Mouse (Mus musculus) adipocyte (in vitro differentiated cells): ENCODE measurements at regions not wholly inside any gene's neighbourhood (a gene's known extent, or its start where the extent isn't known, plus 50 kb on each side); places are given as distances from the start of the nearest gene placed in this dataset.
A peak's percentile ranks its signal among the peaks of the same experiment; 100 is the strongest.

Source experiments
- DNase-seq: peaks from one replicate; pipeline ENCODE4 v3.0.0-alpha.2; 2016; ENCODE audit warnings: low spot score

DNA sequence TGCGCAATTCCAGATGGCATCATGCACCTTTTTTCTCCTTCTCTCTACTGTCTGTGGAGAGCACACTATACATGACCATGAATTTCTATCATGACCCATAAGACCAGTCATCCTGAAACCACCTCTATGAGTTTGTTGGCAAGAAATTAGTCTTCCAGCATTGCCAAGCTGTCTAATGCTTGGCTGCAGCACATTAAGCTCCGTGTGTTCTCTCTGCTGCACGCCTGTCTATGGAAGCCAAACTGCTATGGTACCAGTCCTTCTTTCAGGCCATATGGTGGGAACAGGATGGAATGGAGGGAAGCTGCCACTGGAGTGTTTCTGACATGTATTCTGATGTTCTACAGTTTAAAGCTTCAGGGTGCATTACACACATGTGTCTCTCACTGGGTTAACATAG lies 121.0 kb upstream of the Cblb start:
- no peak for DNase-seq

DNA sequence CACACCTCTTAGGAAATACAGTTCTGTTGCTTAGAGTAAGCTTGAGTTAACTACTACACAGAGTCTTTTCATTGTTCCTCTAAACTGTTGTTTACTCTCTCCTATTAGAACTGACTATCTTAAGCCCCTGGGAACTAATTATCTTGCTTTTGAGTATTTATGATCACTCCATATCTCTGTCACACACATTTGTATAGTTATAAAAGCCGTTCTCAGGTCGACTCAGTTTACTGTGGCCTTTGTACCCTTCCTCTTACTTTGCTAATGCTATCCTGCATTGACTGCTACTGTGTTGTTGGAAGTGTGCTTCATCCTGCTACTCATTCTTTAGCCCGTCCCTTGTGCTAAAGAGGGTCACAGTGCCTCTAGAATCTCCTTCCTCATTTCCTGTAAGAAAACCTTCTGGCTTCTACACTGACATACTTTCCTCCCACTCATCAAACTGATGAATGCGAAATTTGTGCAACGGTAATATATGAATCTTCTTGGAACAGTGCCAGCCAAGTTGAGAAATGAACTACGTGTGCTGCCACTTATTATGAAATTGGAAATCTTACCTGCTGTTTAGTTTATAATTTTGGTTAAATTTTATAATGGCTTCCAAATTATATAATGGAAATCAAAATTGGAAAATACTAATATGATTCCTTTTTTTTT lies 119.8 kb upstream of the Cblb start:
- no peak for DNase-seq

DNA sequence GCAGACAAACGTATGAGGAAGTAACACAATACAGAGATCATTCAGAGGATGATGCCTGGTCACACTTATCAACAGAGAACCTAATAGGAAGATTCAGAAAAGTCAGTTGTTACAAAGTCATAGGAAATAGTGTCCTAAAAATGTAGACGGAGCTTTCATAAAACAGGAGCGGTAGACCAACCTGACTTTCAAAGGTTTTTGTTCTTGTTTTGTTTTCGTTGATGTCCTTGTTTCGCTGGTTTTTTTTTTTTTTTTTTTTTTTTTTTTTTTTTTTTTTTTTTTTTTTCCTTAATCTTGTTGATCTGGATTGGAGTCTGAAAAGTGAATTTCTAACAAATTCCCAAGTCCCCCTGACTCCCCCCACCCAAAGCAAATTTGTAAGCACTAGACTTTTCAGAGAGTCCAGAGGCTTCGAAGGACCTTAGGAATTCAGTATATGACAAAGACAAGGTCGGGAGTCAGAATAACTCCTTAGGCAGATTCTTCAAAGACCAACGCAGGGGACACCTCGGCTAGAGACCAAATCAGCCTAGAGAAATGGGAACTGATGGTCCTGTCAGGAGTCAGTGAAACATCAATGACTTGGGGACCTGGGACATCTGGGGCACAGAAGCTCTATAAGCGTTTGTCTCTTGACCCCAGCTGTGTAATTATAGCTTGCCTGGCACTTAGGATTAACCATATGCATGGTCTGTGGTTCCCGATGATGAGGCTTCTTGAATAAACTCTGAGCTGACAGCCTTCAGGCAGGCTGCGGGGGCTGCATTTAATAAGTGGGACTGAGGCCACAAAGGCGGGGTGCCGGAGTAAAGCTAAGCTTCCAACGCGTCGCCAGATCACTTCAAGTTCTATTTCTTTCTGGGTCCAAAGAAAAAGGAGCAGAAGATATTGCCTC lies 115.7 kb upstream of the Cblb start:
- no peak for DNase-seq

DNA sequence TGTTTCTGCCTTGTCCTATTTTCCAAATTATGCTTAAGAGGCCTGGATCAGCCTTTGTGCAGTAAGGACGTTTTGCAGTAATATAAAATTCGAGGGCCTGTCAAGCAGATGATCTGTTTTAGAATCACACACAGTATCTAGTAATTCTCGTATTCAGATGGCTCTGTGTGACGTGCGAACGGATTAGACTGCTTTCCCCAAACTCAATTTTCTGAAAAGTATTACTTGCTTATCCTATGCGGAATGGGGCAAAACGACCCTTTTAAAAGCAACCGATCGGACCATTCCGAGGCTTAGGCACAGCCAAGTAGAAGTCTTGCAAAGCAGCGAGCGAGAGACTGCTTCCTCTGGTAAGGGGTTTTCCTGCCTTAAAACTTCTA lies 115.1 kb upstream of the Cblb start:
- DNase-seq, result no peak

DNA sequence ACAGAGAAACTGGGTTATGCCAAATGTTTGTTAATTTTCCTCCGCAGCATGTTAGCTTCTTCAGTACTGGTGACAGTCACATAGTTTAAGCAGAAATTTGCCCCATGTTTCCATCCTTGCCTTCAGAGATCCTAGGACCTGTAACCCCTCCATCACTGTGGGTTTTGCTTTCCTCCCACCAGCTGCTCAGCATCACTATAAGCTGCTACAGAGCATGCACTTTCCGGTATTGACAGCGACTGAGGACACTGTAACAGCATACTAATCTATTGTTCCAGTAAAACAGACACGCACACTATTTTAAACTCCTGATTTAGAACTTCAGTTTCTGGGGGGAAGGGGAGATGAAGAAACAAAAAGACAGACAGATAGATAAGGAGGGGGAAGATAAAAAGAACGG lies 114.7 kb upstream of the Cblb start:
- DNase-seq, result no peak

DNA sequence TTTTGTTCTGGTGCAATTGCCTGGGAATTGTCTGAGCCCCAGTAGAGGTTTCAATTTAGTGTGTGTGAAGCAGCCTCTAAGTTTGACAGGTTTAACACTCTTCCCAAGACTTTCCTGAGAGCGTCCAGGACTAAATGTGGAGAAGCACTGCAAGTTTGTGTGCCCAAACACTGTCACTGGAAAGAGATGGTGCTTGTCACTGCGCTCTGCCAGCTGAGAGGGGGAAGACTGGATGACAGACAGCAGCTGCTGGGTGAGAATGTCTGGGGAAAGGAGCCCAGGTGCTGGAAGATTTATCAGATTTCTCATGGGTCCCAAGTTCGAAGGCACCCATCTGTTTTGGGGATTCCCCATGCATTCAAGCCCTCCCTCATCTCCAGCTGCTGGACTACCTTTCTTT lies 114.2 kb upstream of the Cblb start:
- DNase-seq, result no peak

DNA sequence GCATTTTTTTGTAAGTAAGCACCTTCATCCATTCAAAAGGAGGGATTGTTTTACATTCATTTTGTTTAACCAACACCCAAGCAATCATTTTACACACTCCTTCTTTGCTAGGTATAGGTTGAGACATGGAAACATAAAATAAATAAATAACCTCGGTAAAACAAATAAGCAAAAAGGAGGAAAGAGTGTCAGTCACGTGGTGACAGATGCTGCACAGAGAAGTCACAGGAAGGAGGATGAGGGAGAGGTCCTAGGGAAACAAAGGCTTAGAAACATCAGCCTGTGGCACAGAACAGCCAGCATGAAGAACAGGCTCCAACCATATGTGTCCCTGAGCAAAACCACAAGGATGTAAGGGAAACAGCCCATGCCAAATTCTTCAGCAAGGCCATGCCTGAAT lies 113.5 kb upstream of the Cblb start:
- DNase-seq, result no peak

DNA sequence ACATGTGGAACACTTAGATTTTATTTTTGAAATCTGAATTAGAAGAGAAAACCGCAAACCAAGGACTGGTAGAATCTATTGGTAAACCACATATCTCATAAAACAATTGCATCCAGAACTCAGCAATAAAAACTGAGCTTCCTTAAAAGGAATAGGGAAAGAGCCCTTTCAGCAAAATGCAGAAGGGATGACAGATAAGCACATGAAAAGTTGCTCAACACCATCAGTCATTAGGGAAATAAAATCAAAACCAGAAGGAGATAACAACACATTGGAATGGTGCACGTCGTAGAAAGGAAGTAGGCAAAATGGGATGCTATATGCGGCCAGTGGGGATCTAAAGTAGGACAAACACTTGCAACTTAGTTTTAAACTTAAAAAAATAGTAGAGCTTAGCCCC lies 110.0 kb upstream of the Cblb start:
- DNase-seq, result no peak

DNA sequence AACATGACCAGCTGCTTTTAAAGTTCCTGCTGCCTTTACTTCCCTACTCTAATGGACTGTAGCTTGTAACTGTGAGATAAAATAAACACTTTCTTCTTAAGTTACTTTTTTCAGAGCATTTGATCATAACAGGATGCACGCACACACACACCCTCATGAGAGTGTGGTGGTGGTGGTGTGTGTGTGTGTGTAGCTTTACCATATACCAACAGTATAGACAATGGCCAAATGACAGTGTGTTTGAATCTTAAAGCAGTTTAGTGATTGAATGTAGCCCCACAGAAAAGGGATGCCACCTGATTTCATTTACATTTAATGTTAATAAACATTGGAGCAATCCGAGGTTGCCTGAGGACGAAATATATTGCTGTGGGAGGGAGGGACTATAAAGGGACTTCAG lies 108.4 kb upstream of the Cblb start:
- no peak for DNase-seq

DNA sequence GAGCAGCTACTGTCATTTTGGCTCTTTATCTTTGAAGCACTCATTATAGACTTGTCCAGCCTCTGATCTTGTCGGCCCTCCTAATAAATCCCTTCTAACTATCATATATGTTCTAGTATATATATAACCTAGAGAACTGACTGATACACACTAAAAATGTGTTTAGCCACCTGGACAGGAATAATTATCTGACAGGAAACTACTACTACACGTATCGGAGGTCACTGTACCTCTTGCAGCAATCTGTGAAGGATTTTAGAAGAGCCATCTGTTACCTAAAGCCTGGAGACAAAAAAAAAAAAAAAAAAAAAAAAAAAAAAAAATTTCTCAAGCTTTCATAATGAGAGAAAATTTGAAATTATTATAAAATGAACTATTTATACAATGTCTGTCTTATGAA lies 105.4 kb upstream of the Cblb start:
- no peak for DNase-seq

DNA sequence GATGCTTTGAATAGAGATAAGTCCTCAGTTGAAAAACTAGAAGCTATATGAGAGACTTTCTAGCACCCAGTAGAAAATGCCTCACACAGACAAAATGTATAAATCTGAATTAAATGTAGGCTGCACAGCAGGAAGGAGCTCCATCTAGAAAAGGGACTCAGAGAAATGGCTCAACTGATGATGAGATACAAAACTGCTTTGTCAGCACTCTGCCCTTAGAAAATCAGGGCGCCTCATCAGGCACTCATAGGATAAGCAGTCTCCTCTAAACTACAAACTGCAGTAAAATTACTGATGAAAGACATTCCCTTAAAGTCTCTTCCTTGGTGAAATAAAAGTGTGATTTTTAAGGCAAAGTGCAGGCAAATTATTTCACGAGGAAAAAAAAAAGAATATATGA lies 97.9 kb upstream of the Cblb start:
- no peak for DNase-seq

DNA sequence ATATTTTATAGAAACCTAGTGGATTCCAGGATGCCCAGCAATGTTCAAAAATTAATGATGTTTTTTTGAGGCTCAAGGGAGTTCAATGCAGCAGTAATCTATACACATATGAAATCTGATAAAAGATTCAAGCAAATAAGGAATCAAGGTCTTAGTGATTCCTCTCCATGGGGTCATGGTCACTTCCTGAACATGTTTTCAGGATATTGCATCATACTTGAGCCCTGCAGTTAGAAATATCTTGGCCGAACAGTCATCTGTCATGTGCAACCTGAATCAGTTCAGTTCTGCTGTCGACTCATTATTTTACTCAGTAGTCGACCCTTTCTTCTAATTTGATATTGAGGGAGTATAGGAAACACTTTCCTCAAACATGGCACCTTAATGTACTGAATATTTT lies 97.1 kb upstream of the Cblb start:
- DNase-seq, result no peak

DNA sequence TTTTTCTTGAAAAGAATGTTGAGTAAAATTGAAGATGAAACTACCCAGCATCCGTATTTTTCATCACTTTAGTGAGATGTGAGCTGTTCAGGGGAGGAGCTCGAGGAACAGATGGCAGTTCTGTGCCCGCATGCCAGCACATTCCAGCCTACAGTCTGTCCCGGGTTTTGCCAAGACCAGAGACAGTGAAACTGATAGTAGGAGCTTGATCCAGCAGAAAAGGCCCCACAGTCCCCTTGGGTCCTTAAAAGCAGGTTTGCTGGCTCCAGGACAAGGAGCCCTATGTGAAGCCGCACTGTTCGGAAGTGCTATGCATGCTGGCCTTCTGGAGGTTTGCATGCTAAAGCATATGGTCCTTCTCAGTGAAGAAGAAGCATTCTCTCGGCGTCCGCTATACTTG lies 93.7 kb upstream of the Cblb start:
- peak; percentile 11 for DNase-seq

DNA sequence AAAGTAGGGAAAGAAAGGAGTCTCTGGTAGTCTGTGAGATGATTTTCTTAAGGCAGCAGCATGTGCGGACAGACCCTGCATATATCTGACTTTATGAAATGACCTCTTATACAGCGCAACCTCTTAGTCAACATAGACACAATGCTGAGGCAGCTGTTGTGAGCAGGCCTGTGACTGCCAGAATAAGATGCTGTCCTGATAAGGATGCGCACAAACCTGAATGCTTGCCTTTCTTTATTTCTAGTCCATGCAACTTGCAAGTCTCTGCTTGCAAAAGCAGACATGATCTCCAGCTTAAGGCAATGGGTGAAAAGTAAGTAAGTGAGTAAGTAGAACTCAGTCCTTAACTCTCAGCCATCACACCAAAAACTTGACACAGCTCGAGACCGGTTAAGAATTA lies 92.0 kb upstream of the Cblb start:
- no peak for DNase-seq

DNA sequence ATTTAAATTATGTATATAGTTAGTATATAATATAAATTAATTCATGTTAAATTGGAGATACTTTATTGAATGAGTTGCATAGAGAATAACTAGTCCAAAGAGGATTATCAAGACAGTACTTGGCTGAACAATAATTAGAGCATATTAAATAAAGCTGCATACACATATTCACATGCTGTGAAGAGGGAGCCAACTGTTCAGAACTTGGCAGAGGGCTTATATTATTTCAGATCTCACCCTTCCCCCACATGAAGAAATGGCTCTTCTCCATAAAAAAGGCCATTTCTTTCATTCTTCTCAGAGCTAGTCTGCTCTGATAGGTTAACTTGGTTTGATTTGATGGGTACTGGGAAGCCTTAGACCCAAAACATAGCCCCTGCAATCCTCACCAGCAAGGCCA lies 90.5 kb upstream of the Cblb start:
- DNase-seq, result peak; percentile 26

DNA sequence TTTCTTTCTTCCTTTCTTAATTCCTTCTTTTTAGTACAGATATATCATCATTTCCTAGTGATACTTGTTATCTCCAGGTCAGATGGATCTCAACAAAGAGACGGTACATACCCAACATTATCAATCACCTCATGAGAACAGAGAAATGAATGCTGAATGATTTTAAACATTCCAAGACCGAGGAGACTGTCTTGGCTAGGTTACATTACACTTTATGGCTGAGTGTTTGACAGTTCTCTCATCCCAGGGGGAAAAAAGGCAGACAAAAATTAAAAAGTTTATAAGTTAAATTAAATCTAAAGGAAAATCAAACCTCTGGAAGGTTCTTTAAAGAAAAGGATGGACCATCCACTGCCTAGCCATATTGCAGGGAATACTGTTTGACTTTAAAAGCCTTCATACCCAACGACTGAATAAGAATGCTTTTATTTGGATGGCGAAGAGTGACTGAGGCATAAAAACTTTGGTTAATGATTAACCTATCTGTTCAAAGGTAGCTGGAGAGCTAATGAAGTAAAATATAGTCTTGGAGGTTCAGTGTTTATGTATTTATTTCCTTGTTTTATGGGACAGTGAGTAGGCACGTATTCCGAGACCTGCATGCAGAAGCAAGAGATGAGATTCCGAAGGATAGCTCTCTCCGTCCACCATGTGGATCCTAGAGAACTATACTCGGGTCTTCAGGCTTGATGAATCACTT lies 88.4 kb upstream of the Cblb start:
- DNase-seq, result no peak

DNA sequence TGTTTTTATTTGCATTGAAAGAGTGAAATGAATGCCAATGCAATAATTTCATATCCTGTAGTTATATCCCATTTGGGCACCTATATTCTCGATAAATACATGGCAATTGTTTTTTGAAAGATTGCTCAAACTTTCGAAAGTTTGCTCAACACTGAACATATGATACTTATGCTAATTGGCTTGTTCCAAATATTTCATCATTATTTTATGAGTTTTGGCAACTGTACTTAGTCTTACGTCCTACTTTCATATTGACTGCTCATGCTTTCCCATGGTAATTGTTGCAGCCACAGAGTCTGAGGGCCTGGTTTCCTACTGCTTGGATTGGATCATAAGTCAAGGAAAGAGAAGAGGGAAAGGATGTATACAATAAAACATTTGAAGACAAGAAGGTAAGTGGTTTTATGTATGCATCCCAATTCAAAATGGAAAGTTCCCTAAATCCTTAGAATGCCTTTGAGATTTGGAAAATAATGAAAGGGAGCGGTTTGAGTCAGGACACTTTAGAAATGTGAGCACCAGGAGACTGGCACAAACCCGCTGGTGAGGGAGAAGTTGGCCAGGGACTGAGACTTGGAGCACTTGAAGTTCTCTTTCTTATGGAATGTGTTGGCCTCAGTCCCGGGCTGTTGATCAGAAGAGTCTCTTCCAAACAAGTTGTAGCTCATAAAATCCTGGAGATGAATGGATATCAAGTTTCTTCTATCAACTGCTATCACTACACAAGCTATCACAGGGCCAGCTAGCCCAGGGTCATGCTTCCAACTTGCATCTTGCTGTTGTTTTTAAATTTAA lies 63.8 kb upstream of the Cblb start:
- peak; percentile 85 for DNase-seq
